Mouse (Mus musculus) limb, embryonic 11.5 days (tissue): ENCODE measurements at regions not wholly inside any gene's neighbourhood (a gene's known extent, or its start where the extent isn't known, plus 50 kb on each side); places are given as distances from the start of the nearest gene placed in this dataset.

Experiments
- ATAC-seq: fragments of 200-750 bp; cut with Nextera tagmentation; 2 replicates; pipeline ENCODE4 v1.8.0; 2017; ENCODE audit warnings: low read depth; ENCODE audit not compliant: insufficient number of reproducible peaks, low FRiP score, low TSS enrichment
- DNase-seq: peaks from one replicate; pipeline ENCODE4 v3.0.0-alpha.2; 2015; ENCODE audit warnings: low spot score
- H3K27ac ChIP-seq: fragments of 300-500 bp; sonication (generic); replicated peaks from 2 replicates; pipeline ENCODE4 v1.5.1; 2014; ENCODE audit warnings: low read depth, mild to moderate bottlenecking, low read length
- H3K27me3 ChIP-seq: fragments of 300-500 bp; sonication (generic); 2 replicates; pipeline ENCODE4 v1.6.1; 2014; ENCODE audit warnings: mild to moderate bottlenecking, low read length, mixed read lengths; ENCODE audit not compliant: control insufficient read depth, insufficient read depth
- H3K36me3 ChIP-seq: fragments of 300-500 bp; sonication (generic); 2 replicates; pipeline ENCODE4 v1.6.1; 2014; ENCODE audit warnings: mild to moderate bottlenecking, low read length, moderate library complexity, mixed read lengths; ENCODE audit not compliant: control insufficient read depth, insufficient read depth
- H3K4me1 ChIP-seq: fragments of 300-500 bp; sonication (generic); 2 replicates; pipeline ENCODE4 v1.6.1; 2014; ENCODE audit warnings: low read length, mixed read lengths; ENCODE audit not compliant: control insufficient read depth, insufficient read depth
- H3K4me2 ChIP-seq: fragments of 300-500 bp; sonication (generic); 2 replicates; pipeline ENCODE4 v1.6.1; 2014; ENCODE audit warnings: low read depth, mild to moderate bottlenecking, moderate library complexity; ENCODE audit not compliant: severe bottlenecking
- H3K4me3 ChIP-seq: fragments of 300-500 bp; sonication (generic); 2 replicates; pipeline ENCODE4 v1.5.1; 2014; ENCODE audit warnings: low read depth, low read length
- H3K9ac ChIP-seq: fragments of 300-500 bp; sonication (generic); 2 replicates; pipeline ENCODE4 v1.6.1; 2014; ENCODE audit warnings: mild to moderate bottlenecking, low read length
- H3K9me3 ChIP-seq: fragments of 300-500 bp; sonication (generic); 2 replicates; pipeline ENCODE4 v1.6.1; 2016; ENCODE audit warnings: low read length; ENCODE audit not compliant: control insufficient read depth
- WGBS: fragments of 180-500 bp; shearing (Covaris S2); extraction: QIAGEN DNeasy Blood & Tissue Kit; methylation state at CpG from one replicate; pipeline ENCODE4 v1.1.7; 2014; 5-methylcytosine and 5-hydroxymethylcytosine counted together

GRCm38 (mm10) chr17:59279811-59280210 is 266.6 kb upstream of the Nudt12 start:
- H3K27me3 ChIP-seq: no peaks in the 10 kb centered on the region
- H3K4me3 ChIP-seq: no peak overlapping the region
- no peaks in the 10 kb centered on the region for H3K4me1 ChIP-seq
- H3K9me3 ChIP-seq: no peaks in the 10 kb centered on the region
- ATAC-seq: no peak
- H3K27ac ChIP-seq: no peak overlapping the region
- no peak overlapping the region for H3K9ac ChIP-seq
- 82% methylated on average over 10 of the region's 10 CpGs for WGBS
- H3K4me2 ChIP-seq: no peak overlapping the region
- no peaks in the 10 kb centered on the region for H3K36me3 ChIP-seq
- no peak for DNase-seq

- ATAC-seq: no peak
These were observed 256.4 kb upstream of the Nudt12 start for GRCm38 (mm10) chr17:59269613-59270012.

GRCm38 (mm10) chr17:59249000-59249399 is 235.8 kb upstream of the Nudt12 start:
- Histone ChIP-seq H3K4me2 (no peak overlapping the region), H3K36me3 (no peaks in the 10 kb centered on the region), H3K27ac (no peak overlapping the region), H3K9ac (no peak overlapping the region), H3K4me3 (no peak overlapping the region), H3K9me3 (no peaks in the 10 kb centered on the region), H3K4me1 (no peaks in the 10 kb centered on the region), H3K27me3 (no peaks in the 10 kb centered on the region)
- 65% methylated on average over 5 of the region's 5 CpGs for WGBS
- ATAC-seq (no peak), DNase-seq (no peak)

More at GRCm38 (mm10) chr17:59269613-59270012, 256.4 kb upstream of the Nudt12 start:
- no peak overlapping the region for H3K27ac ChIP-seq
- H3K9me3 ChIP-seq: no peaks in the 10 kb centered on the region
- H3K9ac ChIP-seq: no peak overlapping the region
- H3K27me3 ChIP-seq: no peaks in the 10 kb centered on the region
- H3K4me3 ChIP-seq: no peak overlapping the region
- no peak overlapping the region for H3K4me2 ChIP-seq
- DNase-seq: no peak
- no peaks in the 10 kb centered on the region for H3K4me1 ChIP-seq
- H3K36me3 ChIP-seq: no peaks in the 10 kb centered on the region

GRCm38 (mm10) chr17:59232251-59232650 is 219.1 kb upstream of the Nudt12 start:
- Histone ChIP-seq H3K9ac (no peak overlapping the region), H3K36me3 (no peaks in the 10 kb centered on the region), H3K4me3 (no peak overlapping the region), H3K9me3 (no peaks in the 10 kb centered on the region), H3K4me1 (no peaks in the 10 kb centered on the region), H3K27me3 (no peaks in the 10 kb centered on the region), H3K4me2 (no peak overlapping the region), H3K27ac (no peak overlapping the region)
- no peak for DNase-seq
- no peak for ATAC-seq
- WGBS: 95% methylated on average over 2 of the region's 2 CpGs
